Mouse (Mus musculus) mouse trophoblast stem cell (cell line): ENCODE results near the gene Mapkbp1.

ENCODE experiments used
- in situ Hi-C, 2 experiments: fragments of 300-500 bp; cut with MseI, MboI; formaldehyde crosslinking; loops; 2 replicates in 1 of 2; 3 replicates in 1 of 2; pipeline ENCODE4 v1.15.1; 2025

Mapkbp1 gene

DNA sequence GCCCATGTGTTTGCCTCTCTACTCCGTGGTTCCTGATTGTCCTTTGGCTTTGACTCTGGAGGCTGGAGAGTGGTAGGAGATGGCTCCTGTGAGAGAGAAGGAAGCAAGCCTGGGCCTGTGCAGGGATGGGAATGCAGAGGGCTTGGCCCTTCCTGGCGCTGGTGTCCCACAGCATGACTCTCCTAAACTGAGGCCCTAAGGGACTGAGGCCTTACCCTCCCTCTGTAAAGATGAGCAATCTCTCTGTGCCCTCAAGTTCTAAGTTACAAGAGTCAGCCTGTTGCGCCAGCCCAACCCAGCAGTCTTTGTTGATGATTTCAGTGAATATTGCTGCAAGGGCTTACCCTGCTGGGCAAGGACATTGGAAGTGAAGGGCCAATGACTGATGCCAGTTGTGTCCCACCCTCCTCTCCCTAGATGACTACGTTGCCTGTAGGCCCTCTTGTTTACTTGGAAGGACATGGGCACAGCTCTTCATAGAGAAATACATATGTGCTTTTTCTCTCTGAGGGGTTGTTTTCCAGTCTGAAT, 35.2 kb downstream of the Mapkbp1 start:
- in situ Hi-C loops, result no loop called here

GRCm38 (mm10) chr2:120008672-120009071, 36.2 kb downstream of the Mapkbp1 start:
- in situ Hi-C loops, result no loop called here

DNA sequence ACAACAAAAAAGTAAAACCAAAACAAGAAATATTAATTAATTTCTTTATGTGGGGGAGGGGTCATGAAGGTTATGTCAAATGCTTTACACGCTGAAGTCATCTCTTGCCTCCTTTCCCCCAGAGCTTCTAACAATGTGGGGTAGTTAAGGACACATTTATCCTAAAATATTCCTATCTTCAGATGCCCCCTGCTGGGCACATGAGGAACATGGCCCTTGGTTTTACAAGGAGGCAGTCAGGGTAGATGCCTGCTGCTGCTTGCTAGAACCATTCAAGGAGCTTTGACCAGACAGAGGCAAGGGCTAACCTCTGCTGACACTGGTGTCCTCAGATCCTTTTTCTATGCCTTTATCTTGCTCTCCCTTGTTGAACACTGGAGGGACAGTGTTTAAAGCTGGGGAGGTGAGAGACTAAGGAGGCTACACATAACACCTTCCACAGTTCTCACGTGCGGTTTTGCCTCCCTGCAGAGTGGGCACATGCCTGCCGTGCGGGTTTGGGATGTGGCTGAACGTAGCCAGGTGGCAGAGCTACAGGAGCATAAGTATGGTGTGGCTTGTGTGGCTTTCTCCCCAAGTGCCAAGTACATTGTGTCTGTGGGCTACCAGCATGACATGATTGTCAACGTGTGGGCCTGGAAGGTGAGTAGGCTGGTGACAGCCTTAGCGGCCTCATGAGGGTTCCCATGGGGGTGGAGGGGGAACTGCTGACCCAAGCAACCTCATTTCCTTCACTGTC, 39.1 kb downstream of the Mapkbp1 start:
- in situ Hi-C loops, result loop anchor here in 1 of 2 experiments (5.0 kb wide), 1 partner anchor 34 kb away; no protein-coding TSS in a partner anchor

- in situ Hi-C loops, result loop anchor here in 1 of 2 experiments (5.0 kb wide), 1 partner anchor 36 kb away; no protein-coding TSS in a partner anchor
Measured at GRCm38 (mm10) chr2:120012924-120013323, 40.4 kb downstream of the Mapkbp1 start.

- in situ Hi-C loops, result loop anchor here in 1 of 2 experiments (5.0 kb wide), 1 partner anchor 37 kb away; no protein-coding TSS in a partner anchor
Measured at GRCm38 (mm10) chr2:120013831-120014486, 41.5 kb downstream of the Mapkbp1 start.

- in situ Hi-C loops, result no loop called here
Measured at GRCm38 (mm10) chr2:120015882-120016281, 43.4 kb downstream of the Mapkbp1 start.

DNA sequence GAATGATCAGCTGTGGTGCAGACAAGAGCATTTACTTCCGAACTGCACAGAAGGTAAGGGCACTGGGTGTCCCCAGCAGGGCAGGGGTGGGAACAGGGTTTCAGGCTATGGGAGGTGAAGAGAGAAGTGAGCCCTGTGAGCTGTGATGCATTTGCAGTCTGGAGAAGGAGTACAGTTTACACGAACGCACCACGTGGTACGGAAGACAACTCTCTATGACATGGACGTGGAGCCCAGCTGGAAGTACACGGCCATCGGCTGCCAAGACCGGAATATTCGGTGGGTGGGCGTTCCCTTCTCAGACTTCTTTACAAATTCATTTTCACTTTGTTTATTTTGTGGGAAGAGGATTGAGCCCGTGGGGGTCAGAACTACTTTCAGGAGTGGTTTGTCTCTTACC, 45.1 kb downstream of the Mapkbp1 start:
- in situ Hi-C loops, result no loop called here

DNA sequence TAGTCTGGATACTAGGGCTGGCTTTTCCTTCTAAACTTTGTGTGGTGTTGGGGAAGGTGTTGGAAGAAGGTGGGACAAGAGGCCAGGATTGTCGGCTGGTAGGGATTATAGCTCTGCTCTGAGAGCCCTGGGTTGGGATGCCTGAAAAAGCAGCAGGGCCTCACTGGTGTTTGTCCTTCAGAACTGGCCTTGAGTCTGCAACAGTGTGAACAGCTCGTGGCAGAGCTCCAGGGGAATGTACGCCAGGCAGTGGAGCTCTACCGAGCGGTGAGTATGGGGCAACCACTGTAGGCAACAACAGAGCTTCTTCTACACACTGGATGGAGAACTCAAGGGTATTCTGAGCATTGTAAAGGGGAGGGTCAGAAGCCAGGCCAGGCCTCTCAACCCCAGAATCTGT, 51.8 kb downstream of the Mapkbp1 start:
- in situ Hi-C loops, result no loop called here

GRCm38 (mm10) chr2:120026984-120027949, 54.8 kb downstream of the Mapkbp1 start, which contains the start of the genes Jmjd7 and Gm28042:
Gene Jmjd7, plus strand, starts transcription at chr2:120027483.
Gene Gm28042, plus strand, starts transcription at chr2:120027493.
- in situ Hi-C loops, result no loop called here

DNA sequence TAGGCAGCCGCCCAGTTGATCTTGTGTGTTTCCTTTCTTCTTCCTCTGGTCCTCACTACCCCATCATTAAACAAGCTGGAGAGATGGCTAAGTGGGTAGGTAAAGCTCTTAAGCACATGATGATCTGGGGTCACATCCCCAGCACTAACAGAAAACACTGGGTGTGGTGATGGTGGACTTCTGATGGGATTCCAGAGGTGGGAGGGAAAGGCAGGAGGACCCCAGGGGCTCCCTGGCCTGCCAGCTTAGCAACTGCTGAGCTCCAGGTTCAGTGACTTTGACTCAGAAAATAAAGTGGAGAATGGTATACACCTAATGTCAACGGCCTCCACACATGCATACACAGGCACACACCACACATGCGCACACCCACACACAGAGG, 55.4 kb downstream of the Mapkbp1 start:
- in situ Hi-C loops, result no loop called here

- in situ Hi-C loops, result no loop called here
Measured at GRCm38 (mm10) chr2:120030380-120030779, 57.9 kb downstream of the Mapkbp1 start.

- in situ Hi-C loops, result no loop called here
Measured at GRCm38 (mm10) chr2:120032726-120033467, 60.4 kb downstream of the Mapkbp1 start, which contains the start of gene Pla2g4b. Gene Pla2g4b, plus strand, starts transcription at chr2:120033417.

DNA sequence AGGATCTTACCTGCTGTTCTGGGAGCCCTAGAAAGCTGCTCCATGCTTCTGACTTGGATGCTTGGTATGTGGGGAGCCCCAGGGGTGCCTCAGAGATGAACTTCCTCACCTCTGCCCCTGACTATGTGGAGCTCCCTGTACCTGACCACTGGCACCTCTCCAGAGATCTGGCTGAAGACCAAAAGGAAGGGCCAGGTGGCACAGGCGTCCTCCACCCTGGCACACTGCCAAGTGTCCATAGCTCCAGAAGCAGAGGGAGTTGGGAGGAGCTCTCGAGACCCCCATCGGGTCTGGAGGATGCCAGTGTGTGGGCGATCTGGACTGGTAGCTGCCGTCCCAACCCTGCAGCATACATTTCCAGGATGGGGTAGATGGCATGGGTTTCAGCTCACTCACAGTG, 61.2 kb downstream of the Mapkbp1 start:
- in situ Hi-C loops, result no loop called here

- in situ Hi-C loops, result no loop called here
Measured at GRCm38 (mm10) chr2:120037744-120038143, 65.2 kb downstream of the Mapkbp1 start.

- in situ Hi-C loops, result no loop called here
Measured at GRCm38 (mm10) chr2:120040991-120041390, 68.5 kb downstream of the Mapkbp1 start.

GRCm38 (mm10) chr2:120044101-120044603, 71.7 kb downstream of the Mapkbp1 start:
- in situ Hi-C loops, result no loop called here

GRCm38 (mm10) chr2:120044676-120045075, 72.2 kb downstream of the Mapkbp1 start:
- in situ Hi-C loops, result no loop called here

DNA sequence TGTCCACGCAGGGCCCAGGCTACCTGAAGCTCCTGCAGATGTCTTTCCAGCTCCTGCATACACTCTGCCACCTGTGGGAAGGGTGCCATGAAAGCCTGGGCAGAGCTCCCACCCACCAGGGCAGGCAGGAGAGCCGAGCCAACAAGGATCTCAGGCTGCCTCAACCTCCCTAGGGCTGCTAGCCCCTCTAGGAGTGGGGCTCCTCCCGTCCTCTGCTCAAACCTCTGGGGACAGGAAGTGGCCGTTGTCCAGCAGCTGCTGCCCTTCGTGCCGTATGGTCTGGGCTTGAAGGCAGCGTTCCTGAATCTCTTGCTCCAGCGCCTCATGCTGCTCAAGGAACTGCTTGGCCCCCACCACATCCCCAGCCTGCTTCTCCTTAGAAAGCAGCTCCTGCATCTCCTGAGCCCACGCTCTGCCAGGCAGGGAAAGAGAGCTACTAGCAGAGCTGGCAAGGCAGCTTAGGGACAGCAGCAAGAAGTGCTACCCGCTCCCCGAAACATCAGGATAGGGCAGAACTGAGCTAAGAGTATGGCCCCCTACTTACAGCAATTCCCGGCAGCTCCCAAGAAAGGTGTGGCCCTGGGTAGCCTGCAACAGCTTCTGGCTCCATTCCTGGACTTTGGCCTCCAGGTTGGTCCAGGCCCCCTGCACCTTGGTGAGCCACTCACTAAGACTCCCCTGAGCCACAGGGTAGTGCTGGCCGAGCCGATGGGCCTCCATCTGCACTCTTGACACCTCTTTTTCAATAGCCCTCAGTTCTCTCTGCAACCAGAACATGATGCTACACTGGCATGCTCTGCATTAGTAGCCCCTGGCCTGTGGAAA, 74.2 kb downstream of the Mapkbp1 start:
- in situ Hi-C loops, result no loop called here

DNA sequence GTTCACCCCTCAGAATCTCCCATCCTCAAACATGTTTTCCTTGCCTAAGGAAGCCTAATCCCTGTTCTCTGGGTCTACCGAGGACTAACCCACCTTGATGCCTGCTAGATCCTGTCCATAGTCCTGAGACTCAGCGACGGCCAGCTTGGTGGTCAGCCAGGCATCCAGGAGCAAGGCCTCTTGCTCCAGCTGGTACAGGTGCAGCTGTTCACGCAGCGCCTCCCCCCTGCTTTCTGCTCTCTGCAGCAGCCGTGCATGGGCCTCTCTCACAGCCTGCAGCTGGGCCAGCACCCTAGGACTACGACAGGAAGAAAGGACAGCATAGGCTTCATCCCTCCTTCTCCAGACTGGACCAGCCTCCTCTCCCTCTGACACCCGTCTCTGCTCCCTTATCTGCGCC, 75.7 kb downstream of the Mapkbp1 start:
- in situ Hi-C loops, result no loop called here
